Mouse (Mus musculus) right cerebral cortex, adult 2 months (tissue): ENCODE measurements around the gene Oxld1.

Source experiments
- DNase-seq, 2 experiments: peaks; one replicate each; pipeline ENCODE4 v3.0.0; 2021 to 2022; ENCODE audit warnings: low spot score in 2 of 2

Oxld1 gene

DNA sequence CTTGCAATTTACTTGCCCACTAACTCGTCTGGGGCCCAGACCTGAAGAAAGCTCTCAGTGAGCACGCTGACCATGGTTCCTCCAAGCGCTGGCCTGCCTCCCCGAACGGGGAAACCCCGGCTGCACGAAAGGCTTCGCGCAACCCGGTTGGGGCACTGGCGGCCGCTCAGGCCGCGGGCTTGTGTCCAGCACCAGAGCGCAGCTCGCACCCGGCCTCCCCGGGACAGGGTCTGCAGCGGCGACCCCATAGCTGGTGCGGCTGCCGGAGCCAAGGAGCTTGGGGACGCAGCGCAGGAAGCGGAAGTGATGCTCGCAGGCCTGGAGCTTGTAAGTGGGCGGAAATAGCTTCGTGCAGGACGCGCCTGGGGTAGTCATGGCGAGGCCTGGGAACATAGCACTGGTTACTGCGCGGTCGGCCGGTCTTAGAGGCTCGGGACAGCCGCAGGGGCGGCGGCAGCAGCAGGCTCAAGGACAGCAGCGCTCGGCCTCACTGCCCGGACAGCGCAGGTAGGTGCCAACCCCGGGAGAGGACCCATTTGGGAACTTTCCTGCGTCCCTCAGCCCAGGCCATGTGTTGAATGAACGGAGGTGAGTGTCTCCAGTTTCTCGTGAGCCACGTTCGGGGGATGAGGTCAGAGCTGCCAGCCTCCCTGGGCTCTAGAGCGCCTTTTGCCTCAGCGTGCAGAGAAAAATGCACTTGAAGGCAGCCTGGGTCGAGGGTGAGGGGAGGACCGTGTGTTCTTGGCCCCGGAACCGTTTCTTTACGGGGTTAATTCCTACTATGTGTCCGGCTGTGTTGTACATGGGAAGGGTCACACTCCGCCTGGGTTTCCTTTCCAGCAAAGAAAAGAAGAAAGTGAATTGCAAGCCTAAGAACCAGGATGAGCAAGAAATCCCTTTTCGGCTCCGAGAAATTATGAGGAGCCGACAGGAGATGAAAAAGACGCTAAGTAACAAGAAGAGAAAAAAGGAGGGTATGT is at the start of gene Oxld1, which contains the start of gene Ccdc137:
Oxld1 (minus strand) TSS at position 297 of the 980 bp plus-strand sequence.
Ccdc137 (plus strand) TSS at position 344 of the 980 bp plus-strand sequence.
- peak; percentile 75 to 84 for DNase-seq

DNA sequence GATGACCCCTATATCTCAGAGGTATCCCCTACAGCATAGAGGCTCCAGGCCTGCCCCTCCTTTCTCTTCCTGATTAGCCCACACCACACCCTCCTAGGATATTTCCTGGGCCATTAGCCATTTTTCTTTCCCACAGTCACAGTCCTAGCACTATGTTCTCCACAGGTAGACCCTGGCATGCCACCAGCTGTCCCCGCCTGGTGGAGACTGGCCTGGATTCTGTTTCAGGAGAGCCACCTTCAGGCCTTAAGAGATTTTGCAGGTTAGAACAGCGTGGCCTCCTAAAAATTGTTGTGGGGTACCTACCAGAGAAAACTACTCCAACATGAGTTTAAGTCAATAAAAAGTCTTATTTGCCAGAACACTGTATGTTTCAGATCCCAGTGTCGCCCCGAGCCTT is 49.0 kb upstream of the Oxld1 start:
- no peak for DNase-seq

DNA sequence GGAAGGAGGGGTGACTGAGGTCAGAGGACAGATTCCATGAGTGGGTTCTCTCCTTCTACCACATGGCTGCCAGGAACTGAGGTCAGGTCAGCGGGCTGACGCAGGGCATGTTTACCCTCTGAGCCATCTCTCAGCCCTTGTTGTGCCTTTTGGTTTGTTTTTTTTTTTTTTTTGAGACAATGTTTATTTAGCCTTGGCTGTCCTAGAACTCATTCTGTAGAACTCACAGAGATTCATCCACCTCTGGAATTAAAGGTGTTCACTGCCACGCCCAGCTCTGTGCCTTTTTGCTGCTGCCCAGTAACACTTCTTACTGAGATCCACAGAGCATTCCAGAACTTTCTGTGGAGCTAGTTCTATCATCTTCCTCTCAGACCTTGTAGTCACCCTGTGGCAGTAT is 47.8 kb upstream of the Oxld1 start:
- DNase-seq, result no peak

DNA sequence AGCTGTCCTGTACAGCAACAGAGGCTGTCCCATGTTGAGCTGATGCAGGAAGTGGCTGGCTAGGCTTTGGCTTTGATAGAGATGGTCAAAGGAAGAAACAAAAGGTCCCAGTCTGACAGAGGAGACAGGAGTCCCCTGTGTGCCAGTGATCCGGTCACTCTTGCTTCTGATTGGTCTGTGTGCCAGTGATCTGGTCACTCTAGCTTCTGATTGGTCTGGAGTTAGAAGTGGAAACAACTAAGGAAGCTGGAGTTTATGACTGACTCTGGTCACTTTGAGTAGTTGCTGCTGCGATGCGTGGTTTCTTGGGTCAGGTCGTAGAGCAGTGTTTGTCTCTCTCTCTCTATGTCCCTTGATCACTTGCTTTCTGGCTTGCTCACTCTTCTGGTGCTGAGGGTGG is 43.8 kb upstream of the Oxld1 start:
- no peak for DNase-seq

DNA sequence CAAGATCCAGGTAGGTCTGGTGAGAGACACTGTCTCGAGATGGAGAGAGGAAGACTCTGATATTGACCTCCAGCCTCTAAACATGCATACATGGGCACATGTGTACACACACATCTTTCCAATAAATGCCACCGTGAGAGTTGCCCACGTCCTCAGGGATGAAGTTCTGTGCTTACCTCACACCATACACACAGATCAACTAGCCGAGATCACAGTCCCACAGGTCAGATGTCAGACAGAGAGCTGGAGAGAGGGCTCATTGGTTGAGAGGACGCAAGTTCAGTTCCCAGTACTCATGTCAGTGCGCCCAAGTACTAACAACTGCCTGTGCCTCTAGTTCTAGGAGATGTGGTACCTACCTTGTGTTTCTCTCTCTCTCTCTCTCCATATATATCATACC is 43.1 kb upstream of the Oxld1 start:
- DNase-seq, result no peak

DNA sequence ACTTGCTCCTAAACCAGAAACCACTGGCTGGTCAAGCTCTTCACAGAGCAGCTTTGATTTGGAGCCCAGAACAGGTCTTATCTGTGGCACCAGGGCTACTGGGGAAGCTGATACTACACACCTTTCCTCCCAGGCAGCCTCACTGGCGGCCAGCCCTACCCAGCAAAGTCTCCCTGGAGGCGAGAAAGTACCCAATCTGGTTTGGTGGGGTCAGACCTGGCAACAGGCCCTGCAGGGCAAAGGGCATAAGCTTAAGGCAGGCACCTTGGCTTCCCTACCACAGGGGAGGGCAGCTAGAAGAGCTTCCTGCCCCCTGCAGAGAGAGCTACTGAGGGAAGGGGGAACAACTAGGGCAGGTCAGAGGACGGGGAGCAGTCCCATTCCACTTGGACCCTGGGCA is 42.5 kb upstream of the Oxld1 start:
- DNase-seq, result no peak

DNA sequence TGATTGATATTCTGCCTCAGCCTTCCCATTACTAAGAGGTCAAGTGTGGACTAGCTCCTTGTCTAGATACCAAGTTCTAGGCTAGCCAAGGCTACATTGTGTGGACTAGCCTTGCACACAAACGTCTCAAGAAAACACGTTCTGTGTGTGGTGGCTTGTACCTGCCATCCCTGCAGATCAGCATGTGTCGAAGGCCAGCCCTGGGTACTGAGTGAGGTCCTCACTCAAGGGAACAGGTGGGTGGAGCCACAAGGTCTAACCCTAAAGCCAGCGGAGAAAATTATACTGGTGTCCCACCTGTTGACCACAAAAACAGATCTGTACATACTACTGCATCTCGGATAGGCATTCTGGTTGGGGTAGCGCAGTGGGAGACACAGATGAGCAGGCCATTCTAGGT is 42.0 kb upstream of the Oxld1 start:
- no peak for DNase-seq

DNA sequence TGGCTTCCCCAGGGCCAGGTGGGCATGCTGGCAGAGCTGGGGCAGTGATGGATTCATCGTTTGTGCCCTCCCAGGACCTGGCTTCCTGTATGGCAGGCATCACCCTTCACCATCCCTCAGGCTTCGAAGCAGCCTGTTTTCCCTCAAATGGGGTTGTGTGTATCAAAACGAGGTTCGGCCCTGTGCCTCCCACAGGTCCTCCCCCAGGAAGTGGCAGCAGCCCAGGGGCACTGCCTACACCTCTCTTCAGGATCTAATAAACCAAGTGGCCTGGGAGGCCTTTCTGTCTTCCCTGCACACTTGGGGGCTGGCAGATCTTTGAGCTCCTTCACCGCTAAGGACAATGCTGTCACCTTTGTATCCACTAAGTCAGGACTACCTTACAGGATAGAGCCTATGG is 41.0 kb upstream of the Oxld1 start:
- no peak for DNase-seq

DNA sequence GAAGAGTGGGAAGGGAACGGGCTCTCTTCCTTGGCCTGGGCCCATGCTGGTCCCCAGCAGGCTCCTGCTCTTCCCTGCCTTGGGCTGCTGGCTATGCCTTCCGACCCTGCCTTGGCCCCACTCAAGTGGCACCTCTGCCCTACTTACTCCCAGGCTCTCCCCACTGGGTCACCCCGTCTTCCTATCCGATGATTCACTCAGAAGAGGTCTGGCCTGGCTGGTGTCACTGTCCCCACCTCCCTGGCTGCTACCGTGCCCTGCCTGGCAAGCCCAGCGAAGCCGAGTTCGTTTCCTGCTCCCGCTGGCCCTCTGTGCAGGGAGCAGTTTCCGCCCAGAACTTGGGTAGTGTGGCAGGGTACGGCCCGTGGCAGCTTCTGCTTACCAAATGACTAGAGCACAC is 40.4 kb upstream of the Oxld1 start:
- DNase-seq, result no peak

DNA sequence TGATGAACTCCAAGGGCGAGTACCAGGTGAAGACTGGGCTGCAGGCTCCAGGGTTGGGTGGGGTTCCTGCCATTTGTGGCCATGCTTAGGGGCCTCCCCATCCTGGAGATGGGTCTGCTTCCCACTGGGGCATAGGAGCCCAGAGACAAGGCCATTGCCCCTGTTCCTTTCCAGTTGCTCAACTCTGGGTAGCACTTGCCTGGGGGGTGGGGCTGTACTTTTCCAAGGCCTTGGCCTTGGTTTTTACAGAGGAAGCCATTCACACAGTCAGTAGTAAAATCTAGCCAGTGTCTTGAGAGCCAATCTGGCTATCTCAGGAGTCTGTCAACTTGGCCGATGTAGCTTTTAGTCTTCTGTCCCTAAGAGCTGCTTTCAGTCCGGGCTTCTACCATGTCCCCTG is 39.6 kb upstream of the Oxld1 start:
- DNase-seq, result no peak

DNA sequence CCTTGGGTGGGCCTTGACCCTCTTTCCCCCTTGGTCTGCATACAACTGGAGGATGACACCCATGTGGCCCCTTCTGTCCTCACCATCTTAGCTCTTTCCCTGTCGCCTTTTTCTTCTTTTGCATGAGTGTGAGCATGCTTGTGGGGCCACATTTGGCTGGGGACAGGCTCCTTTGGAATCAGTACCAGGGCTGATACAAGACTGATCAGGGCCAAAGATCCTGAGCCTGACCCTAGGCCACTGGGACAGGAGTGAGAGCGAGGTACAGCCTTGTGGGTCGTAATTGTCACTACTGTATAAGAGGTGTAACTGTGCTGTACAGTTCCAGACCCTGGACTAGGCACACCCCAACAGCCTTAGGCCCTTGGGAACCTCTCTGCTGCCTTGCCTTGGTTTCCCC is 36.0 kb upstream of the Oxld1 start:
- DNase-seq, result no peak

DNA sequence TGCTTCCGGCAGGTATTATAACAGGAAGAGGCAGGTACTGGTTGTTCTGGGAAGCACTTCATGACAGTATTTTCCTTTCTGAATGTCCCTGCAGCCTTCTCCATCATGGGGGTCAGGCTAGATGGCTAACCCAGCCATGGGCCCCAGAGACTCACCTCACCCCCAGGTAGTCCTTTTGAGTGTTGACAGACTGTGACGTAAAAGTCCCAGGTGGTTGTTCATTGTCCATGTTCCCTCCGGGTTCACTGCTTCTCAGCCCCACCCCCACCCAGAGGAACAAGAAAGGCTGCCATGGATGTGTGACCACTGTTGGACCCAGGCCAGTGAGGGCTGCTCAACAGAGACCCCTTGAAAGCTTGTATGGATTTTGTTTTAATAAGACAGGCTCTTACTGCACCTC is 35.5 kb upstream of the Oxld1 start:
- DNase-seq, result no peak

DNA sequence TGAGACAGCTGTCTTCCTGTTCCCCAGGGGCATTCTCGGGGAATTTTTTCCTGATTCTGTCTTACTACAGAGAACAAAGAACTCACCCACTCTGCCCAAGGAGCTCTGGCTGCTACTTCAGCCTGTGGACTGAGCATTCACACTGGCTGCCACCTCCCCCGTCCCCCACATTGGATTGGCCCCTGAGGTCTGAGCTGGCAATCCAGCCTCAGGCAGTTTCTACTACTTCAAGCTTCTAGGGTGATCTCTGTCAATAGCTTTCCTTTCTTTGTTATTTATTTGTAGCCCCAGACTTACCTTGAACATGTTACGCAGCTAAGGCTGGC is 35.0 kb upstream of the Oxld1 start:
- DNase-seq, result no peak

DNA sequence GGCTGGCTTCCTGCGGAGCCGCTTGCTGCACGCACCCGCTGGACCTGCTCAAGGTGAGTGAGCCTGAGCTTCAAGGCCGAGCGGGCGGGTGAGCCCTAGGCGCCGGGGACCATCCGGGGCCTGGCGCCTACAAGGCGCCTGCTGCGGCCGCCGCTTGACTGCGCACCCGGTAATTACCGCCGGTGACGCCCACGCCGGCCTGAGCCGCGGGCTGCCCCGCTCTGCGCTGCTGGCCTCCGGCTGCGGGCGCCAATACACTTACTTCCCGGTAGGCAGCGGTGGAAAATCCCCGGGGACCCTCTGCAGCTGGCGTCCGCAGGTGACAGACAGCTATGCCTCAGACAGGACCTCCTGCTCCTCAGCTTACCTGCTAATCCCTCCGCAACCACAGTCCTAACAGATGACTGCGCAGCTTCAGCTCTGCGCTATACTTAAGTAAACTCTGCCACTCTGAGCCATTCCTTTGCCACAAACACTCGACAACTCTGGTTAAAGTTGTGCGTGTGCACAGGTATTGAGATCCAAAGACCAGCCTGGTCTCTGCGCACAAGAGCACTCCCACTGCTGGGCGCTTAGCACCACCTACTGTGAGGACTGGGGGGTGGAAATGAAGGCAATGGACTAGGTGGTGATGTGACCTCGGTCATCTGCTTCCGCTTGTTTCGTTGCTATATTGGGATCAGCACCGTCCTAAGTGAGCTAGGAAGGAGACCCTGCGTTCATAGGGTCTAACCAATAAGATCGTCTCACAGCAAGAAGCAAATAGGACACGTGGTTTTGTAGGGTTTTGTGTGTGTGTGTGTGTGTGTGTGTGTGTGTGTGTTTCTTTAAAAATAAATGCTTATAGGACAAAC is 34.4 kb upstream of the Oxld1 start:
- peak; percentile 30 to 43 for DNase-seq

DNA sequence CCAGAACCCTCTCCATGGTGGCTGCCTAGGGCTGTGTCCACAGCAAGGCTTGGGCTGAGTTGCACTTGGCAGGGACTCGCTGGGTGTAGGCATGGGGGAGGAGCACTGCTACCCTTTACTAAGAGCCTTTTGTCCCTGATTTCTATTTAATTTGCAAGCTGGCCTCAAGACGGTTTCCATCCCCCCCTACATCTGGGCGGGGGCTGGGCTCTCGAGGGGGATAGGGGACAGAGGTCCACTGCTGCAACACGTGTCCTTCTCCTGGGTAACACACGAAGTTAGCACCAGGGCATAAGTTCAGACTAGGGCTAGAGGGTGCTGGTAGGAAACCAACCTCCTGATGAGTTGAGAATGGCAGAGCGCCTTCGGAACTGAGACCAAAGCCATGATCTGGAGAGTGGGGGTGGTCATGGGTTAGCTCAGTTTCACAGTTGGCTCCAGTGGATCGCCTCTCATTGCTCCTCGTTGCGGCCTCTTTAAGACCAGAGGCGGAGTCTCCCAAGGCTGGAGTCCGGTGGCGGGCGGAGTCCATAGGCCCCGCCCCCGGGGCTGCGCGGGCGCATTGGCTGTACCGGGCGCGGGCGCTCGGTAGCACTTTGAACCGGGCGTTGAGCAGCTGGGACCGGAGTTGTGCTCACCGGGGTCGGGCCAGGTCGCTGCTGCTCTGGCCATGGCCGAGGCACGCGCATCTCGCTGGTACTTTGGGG is 33.6 kb upstream of the Oxld1 start, which contains the start of gene Slc25a10:
Slc25a10 (plus strand) TSS at position 524 of the 707 bp plus-strand sequence.
- peak; percentile 86 to 87 for DNase-seq

DNA sequence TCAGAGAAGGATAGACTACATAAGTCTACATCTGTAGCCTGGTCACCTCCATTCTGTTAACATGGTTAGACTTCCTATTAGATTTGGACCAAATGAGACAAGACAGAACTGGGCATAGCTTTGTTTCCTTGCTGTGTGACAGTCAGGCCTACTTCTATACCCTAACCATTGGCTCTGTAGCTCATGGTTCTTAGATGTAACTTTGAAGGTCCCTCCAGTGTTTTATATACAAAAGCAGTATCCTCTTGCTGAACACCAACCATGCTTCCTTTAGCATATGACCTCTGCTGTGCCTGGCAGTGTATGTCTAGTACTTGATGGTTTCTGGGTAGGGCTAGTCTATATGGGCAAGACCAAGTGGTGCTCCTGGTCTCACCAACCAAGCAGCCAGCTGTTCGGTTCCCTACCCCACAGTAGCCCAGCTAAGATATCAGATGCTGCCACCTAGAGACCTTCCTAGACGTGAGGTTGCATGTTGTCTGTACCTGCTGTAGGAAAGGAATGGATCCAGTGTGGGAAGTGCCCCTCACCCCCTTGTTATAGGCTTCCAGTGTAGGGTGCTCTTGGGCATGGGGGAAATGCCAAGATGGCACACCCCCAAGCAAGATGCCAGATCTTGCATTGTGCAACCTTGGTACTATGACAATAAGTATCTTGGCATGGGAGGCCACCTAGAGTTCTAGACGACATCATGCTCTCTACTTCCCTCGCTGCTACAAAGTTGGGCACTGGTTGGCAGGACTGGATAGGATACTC is 32.6 kb upstream of the Oxld1 start:
- DNase-seq, result no peak

DNA sequence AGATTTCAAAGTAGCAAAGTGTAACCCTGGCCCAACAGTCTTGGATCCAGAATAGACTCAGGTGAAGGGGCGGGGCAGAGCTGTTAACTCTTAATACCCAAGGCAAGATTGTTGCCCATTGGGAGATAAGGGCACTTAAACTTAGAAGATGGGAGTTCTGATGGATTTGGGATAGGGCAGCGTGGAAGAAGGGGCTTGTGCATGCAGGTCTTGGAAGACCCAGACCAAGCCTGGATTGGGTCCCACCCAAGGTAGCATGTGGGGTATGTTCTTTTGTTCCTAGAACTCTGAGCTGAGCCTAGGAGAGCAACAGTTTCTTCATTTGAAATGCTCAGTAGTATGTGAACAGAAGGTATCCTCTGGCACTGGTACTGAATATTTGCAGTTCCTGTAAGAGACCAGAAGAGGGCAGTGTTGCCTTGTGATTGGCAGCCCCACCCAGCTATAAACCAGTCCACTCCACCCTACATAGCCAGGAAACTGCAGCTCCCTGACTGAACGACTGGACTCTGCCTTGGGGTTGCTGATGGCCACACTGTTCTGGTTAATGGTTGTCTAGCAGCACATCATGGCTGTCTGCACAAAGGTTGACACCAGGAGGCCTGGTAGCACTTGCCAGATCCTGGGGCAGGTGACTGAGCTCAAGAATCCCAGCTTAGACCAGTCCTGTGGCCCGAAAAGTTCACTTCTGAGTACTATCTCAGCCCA is 31.3 kb upstream of the Oxld1 start:
- peak; percentile 62 to 71 for DNase-seq

DNA sequence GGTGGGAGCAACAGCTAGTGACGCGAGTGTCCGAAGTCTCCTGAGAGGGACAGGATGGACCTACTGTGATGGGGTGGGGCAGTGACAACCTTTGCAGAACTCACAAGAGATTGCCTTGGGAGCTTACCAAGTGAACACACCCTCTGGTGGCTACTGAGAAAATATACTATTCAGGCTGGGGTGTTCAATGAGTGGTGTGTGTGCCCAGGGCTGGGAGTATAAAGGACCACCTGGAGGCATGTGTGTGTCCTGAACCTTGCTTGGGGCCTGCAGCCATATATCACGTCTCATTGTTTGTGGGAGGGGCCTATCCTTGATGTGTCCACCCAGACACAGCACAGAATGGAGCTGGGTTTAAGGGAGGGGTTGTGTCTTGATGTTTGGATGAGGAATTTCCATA is 30.6 kb upstream of the Oxld1 start:
- DNase-seq, result no peak

DNA sequence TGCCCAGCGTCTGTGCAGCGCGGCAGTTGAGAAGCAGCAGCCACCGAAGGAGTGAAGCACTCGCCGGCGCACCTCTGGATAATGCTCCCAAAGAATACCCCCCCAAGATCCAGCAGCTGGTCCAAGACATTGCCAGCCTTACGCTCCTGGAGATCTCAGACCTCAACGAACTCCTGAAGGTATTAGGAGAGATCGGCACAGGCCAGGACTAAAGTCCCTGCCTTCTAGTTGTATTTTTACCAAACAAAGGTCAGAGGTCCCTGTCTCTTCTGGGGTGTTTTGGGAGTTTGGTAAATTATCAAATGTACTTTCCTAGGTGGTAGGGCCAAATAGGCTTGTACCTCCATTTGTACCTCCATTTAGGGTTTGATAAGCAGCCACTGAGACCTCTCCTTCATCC is 27.4 kb upstream of the Oxld1 start:
- no peak for DNase-seq

DNA sequence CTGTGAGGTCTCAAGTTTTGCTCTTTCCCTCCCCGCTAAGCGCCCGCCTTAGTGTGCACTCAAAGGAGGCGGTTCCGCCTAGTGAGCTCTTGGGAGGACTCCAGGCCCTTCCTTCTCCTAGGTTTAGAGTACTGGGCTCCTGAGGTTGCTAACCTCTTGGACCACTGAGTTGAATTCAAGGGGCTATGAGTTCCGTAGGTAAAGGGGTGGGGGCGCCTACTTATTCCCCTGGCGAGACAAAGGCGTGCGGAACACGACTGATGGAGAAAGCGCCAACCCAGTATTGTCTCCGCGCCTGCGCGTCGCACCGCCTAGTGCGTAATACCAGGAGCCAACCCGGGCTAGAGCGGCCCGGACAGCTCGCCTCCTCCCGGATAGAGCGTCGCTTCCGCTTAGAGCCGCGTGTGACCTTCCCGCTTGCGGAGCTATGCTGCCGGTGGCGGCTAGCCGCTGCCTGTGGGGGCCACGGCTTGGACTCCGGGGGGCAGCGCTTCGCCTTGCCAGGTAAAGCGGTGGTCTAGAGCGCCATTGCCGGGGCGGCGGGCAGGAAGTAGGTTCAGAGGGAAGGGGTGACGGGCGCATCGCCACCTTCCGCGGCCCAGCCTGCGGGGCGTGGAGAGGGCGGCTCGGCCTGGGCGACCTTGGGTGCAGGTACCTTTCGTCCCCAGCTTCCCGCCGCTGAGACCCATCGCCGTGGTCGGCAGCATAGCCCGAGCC is 26.6 kb upstream of the Oxld1 start, which contains the start of gene Mrpl12:
Mrpl12 (plus strand) TSS at position 349 of the 717 bp plus-strand sequence.
- DNase-seq, result peak; percentile 91 to 93
